Mouse (Mus musculus) kidney, postnatal 10 days (tissue): ENCODE measurements around the gene Ccdc188.

ENCODE experiments used
- DNase-seq: peaks from one replicate; pipeline ENCODE4 v3.0.0; 2021; ENCODE audit warnings: mixed read lengths

Gene Ccdc188

GRCm38 (mm10) chr16:18235389-18236065 lies 17.8 kb downstream of the Ccdc188 start:
- DNase-seq: peak; percentile 84

- DNase-seq: no peak
Observed at GRCm38 (mm10) chr16:18236676-18237501, 19.2 kb downstream of the Ccdc188 start.

- no peak for DNase-seq
Observed at GRCm38 (mm10) chr16:18241581-18241980, 23.9 kb downstream of the Ccdc188 start.

GRCm38 (mm10) chr16:18247521-18248399 lies 30.1 kb downstream of the Ccdc188 start:
- peak; percentile 59 for DNase-seq

GRCm38 (mm10) chr16:18248433-18249363 lies 31.0 kb downstream of the Ccdc188 start, which contains the start of the genes Trmt2a and Ranbp1:
Gene Trmt2a (plus strand): TSS chr16:18248679.
Gene Ranbp1 (minus strand): TSS chr16:18248732.
- peak; percentile 100 for DNase-seq

GRCm38 (mm10) chr16:18249364-18249967 lies 31.8 kb downstream of the Ccdc188 start:
- peak; percentile 57 for DNase-seq

GRCm38 (mm10) chr16:18250231-18250630 lies 32.6 kb downstream of the Ccdc188 start:
- no peak for DNase-seq

GRCm38 (mm10) chr16:18250828-18251790 lies 33.4 kb downstream of the Ccdc188 start:
- DNase-seq: no peak

GRCm38 (mm10) chr16:18252736-18253135 lies 35.1 kb downstream of the Ccdc188 start:
- DNase-seq: no peak

GRCm38 (mm10) chr16:18253866-18254265 lies 36.2 kb downstream of the Ccdc188 start:
- DNase-seq: no peak

- no peak for DNase-seq
Observed at GRCm38 (mm10) chr16:18258221-18258620, 40.5 kb downstream of the Ccdc188 start, which contains the start of gene Gm49776. Gene Gm49776 (minus strand): TSS chr16:18258321.

GRCm38 (mm10) chr16:18265024-18265423 lies 47.3 kb downstream of the Ccdc188 start:
- no peak for DNase-seq

GRCm38 (mm10) chr16:18268182-18268581 lies 50.5 kb downstream of the Ccdc188 start:
- DNase-seq: no peak
